Mouse (Mus musculus) C2C12 (cell line): Measurements from ENCODE around the gene Gm17409. TPM values are rescaled to one million over a fixed set of nuclear protein-coding genes. Genes with fewer than 3 reads are reported as not detected.

Source experiments
- H3K27me3 ChIP-seq: one replicate; pipeline ENCODE4 v1.6.1; 2011; ENCODE audit not compliant: control insufficient read depth, insufficient read depth, insufficient read length
- H3K36me3 ChIP-seq: one replicate; pipeline ENCODE4 v1.6.1; 2011; ENCODE audit not compliant: control insufficient read depth, insufficient read depth
- H3K4me3 ChIP-seq: one replicate; pipeline ENCODE4 v1.5.1; 2011; ENCODE audit warnings: mild to moderate bottlenecking, control low read depth; ENCODE audit not compliant: poor library complexity, insufficient read depth, severe bottlenecking
- H3K79me2 ChIP-seq: one replicate; pipeline ENCODE4 v1.6.1; 2011; ENCODE audit not compliant: control insufficient read depth, insufficient read depth
- H3K79me3 ChIP-seq: one replicate; pipeline ENCODE4 v1.6.1; 2011; ENCODE audit warnings: low read depth, control low read depth
- H3ac ChIP-seq: one replicate; pipeline ENCODE3; 2011; ENCODE audit warnings: low read depth; ENCODE audit not compliant: control insufficient read depth, insufficient read length
- CEBPB ChIP-seq: IDR thresholded peaks from one replicate; pipeline ENCODE4 v1.6.1; 2011; ENCODE audit warnings: low read depth, mild to moderate bottlenecking, control low read depth, moderate library complexity
- CTCF ChIP-seq: IDR thresholded peaks from one replicate; pipeline ENCODE4 v1.5.1; 2011; ENCODE audit not compliant: control insufficient read depth, insufficient read depth, insufficient read length
- FOSL1 ChIP-seq: IDR thresholded peaks from one replicate; pipeline ENCODE4 v1.8.0; 2011; ENCODE audit warnings: mild to moderate bottlenecking, low read length; ENCODE audit not compliant: poor library complexity, insufficient read depth, severe bottlenecking
- MAX ChIP-seq: IDR thresholded peaks from one replicate; pipeline ENCODE4 v1.6.1; 2011; ENCODE audit warnings: mild to moderate bottlenecking, control low read depth
- MYOD1 ChIP-seq: IDR thresholded peaks from one replicate; pipeline ENCODE4 v1.6.1; 2011; ENCODE audit warnings: low read depth; ENCODE audit not compliant: control insufficient read depth, insufficient read length
- MYOG ChIP-seq: IDR thresholded peaks from one replicate; pipeline ENCODE4 v1.6.1; 2011; ENCODE audit not compliant: control insufficient read depth, insufficient read length; ENCODE audit errors: extremely low read depth
- USF1 ChIP-seq: IDR thresholded peaks from one replicate; pipeline ENCODE4 v1.6.1; 2011; ENCODE audit warnings: low read depth, mild to moderate bottlenecking, control low read depth, moderate library complexity
- polyA plus RNA-seq: library from polyadenylated mRNA; unstranded; fragments of >200 nt; fragmentation: generic; extraction: Trizol; gene quantifications from one replicate; pipeline ENCODE4 v1.2.1, GENCODE M21; 2012; ENCODE audit warnings: missing spikeins

Gm17409 gene
- polyA plus RNA-seq, 1 experiment, result 0.06 TPM

- TF ChIP-seq MYOG (no peak), CEBPB (no peak), CTCF (no peak), USF1 (no peak), MYOD1 (no peak), MAX (no peak), FOSL1 (no peak)
- no peak overlapping the region for H3ac ChIP-seq
- peaks cover 100% of the 10 kb centered on the region for H3K79me2 ChIP-seq
- peaks cover 22% of the 10 kb centered on the region for H3K36me3 ChIP-seq
- H3K4me3 ChIP-seq, result no peak overlapping the region
- H3K27me3 ChIP-seq, result no peaks in the 10 kb centered on the region
- peaks cover 84% of the 10 kb centered on the region for H3K79me3 ChIP-seq
Measured at GRCm38 (mm10) chr2:58513212-58513611, 43.3 kb downstream of the Gm17409 start.

- Histone ChIP-seq H3K79me3 (peaks cover 72% of the 10 kb centered on the region), H3K4me3 (no peak overlapping the region), H3K36me3 (peaks cover 17% of the 10 kb centered on the region), H3K79me2 (peaks cover 100% of the 10 kb centered on the region), H3ac (no peak overlapping the region), H3K27me3 (no peaks in the 10 kb centered on the region)
- TF ChIP-seq MYOD1 (no peak), CTCF (no peak), USF1 (no peak), CEBPB (no peak), MYOG (no peak), FOSL1 (no peak), MAX (no peak)
Measured at GRCm38 (mm10) chr2:58514489-58514888, 44.6 kb downstream of the Gm17409 start.

GRCm38 (mm10) chr2:58516000-58516399 lies 46.1 kb downstream of the Gm17409 start:
- Histone ChIP-seq H3K79me2 (peaks cover 100% of the 10 kb centered on the region), H3K27me3 (no peaks in the 10 kb centered on the region), H3K4me3 (no peak overlapping the region), H3ac (no peak overlapping the region), H3K36me3 (peaks cover 14% of the 10 kb centered on the region), H3K79me3 (peaks cover 70% of the 10 kb centered on the region)
- TF ChIP-seq FOSL1 (no peak), USF1 (no peak), MAX (no peak), CTCF (no peak), MYOG (no peak), CEBPB (no peak), MYOD1 (no peak)

GRCm38 (mm10) chr2:58516920-58517319 lies 47.0 kb downstream of the Gm17409 start:
- Histone ChIP-seq H3K79me2 (peaks cover 100% of the 10 kb centered on the region), H3ac (no peak overlapping the region), H3K27me3 (no peaks in the 10 kb centered on the region), H3K79me3 (peaks cover 71% of the 10 kb centered on the region), H3K4me3 (no peak overlapping the region), H3K36me3 (peaks cover 14% of the 10 kb centered on the region)
- TF ChIP-seq MAX, result no peak
- no peak for TF ChIP-seq MYOD1
- TF ChIP-seq USF1, result no peak
- TF ChIP-seq CEBPB, result no peak

- H3K36me3 ChIP-seq, result peaks cover 13% of the 10 kb centered on the region
- H3K79me2 ChIP-seq, result peaks cover 100% of the 10 kb centered on the region
- no peak for TF ChIP-seq USF1
- no peak for TF ChIP-seq MAX
- TF ChIP-seq CTCF, result no peak
- no peak for TF ChIP-seq CEBPB
- no peak overlapping the region for H3K4me3 ChIP-seq
- H3ac ChIP-seq, result no peak overlapping the region
- peaks cover 75% of the 10 kb centered on the region for H3K79me3 ChIP-seq
- H3K27me3 ChIP-seq, result no peaks in the 10 kb centered on the region
Measured at GRCm38 (mm10) chr2:58518517-58518916, 48.6 kb downstream of the Gm17409 start.

Other genes starting within 250 kb of the Gm17409 start
- gene Acvr1c, start 112.2 kb upstream of the Gm17409 start, polyA plus RNA-seq, result 0.04 TPM
- gene Acvr1, start 97.0 kb downstream of the Gm17409 start, polyA plus RNA-seq, result 37.2 TPM
- 7.3 TPM for gene Upp2, start 97.2 kb downstream of the Gm17409 start, polyA plus RNA-seq